Mouse (Mus musculus): Measurements from ENCODE around the gene Plod1. TPM values are rescaled to one million over a fixed set of nuclear protein-coding genes. Genes with fewer than 3 reads are reported as not detected.

Gene Plod1
- polyA plus RNA-seq (2012; rRNA removed): 7.2 and 8.8 TPM in 2 replicates

GRCm38 (mm10) chr4:147936331-147936954 lies at the start of gene Plod1:
TSS of gene Plod1 (minus strand) at chr4:147936767.
- Histone ChIP-seq H3K36me3 (ENCODE audit: control insufficient read depth, insufficient read depth, low read length) (no peaks in the 10 kb centered on the region), H3K4me1 (ENCODE audit: control insufficient read depth, insufficient read depth, low read length) (peaks cover 7% of the 10 kb centered on the region), H3K4me3 (ENCODE audit: control insufficient read depth, low read depth, low read length) (peak within 1 kb of the TSS; percentile 89), H3K27ac (ENCODE audit: control insufficient read depth, insufficient read depth, low read depth, low read length) (peak within 1 kb of the TSS; percentile 81; the same call in 1 of the 2 replicates), H3K27me3 (ENCODE audit: control insufficient read depth, insufficient read depth, low read length) (no peaks in the 10 kb centered on the region)
- TF ChIP-seq POLR2A (IDR thresholded peaks at IDR 0.05; ENCODE audit: control insufficient read depth, low read depth, low read length): peak; percentile 61
- TF ChIP-seq CTCF (IDR thresholded peaks at IDR 0.05; ENCODE audit: control insufficient read depth, insufficient read depth, insufficient replicate concordance, low read depth, low read length): no peak

- no peak within 1 kb of the TSS for H3K4me3 ChIP-seq (ENCODE audit: control insufficient read depth, low read depth, low read length)
- no peaks in the 10 kb centered on the region for H3K36me3 ChIP-seq (ENCODE audit: control insufficient read depth, insufficient read depth, low read length)
- TF ChIP-seq POLR2A (IDR thresholded peaks at IDR 0.05; ENCODE audit: control insufficient read depth, low read depth, low read length) (no peak), CTCF (IDR thresholded peaks at IDR 0.05; ENCODE audit: control insufficient read depth, insufficient read depth, insufficient replicate concordance, low read depth, low read length) (no peak)
- H3K27me3 ChIP-seq (ENCODE audit: control insufficient read depth, insufficient read depth, low read length): no peaks in the 10 kb centered on the region
- H3K27ac ChIP-seq (ENCODE audit: control insufficient read depth, insufficient read depth, low read depth, low read length): no peak within 1 kb of the TSS
- peaks cover 4% of the 10 kb centered on the region for H3K4me1 ChIP-seq (ENCODE audit: control insufficient read depth, insufficient read depth, low read length)
Measured at GRCm38 (mm10) chr4:147985205-147986132, 48.9 kb upstream of the Plod1 start, which contains the start of gene Nppb. TSS of gene Nppb (plus strand) at chr4:147985788.

DNA sequence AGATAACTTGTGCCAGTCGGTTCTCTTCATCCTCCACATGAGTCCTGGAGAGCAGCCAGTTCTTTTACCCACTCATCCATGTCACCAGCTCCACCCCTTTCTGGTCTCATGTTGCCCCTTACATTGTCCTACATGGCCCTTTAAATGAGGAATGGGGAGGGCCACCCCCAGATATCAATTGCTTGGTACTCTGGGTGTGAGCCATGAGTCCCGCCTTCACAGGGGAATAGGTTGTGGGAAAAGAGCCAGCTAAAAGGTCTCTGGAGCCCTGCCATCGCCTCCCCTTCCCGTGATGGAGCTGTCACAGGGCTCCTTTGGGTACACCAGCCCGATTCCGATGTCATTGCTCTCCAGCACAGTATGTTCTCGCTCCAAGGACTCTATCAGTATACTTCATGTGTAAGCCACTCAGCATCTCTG lies 42.9 kb upstream of the Plod1 start:
- Histone ChIP-seq H3K36me3 (ENCODE audit: control insufficient read depth, insufficient read depth, low read length) (no peaks in the 10 kb centered on the region), H3K27me3 (ENCODE audit: control insufficient read depth, insufficient read depth, low read length) (no peaks in the 10 kb centered on the region), H3K27ac (ENCODE audit: control insufficient read depth, insufficient read depth, low read depth, low read length) (no peak overlapping the region), H3K4me1 (ENCODE audit: control insufficient read depth, insufficient read depth, low read length) (no peaks in the 10 kb centered on the region), H3K4me3 (ENCODE audit: control insufficient read depth, low read depth, low read length) (no peak overlapping the region)
- TF ChIP-seq CTCF (IDR thresholded peaks at IDR 0.05; ENCODE audit: control insufficient read depth, insufficient read depth, insufficient replicate concordance, low read depth, low read length): no peak
- TF ChIP-seq POLR2A (IDR thresholded peaks at IDR 0.05; ENCODE audit: control insufficient read depth, low read depth, low read length): no peak

DNA sequence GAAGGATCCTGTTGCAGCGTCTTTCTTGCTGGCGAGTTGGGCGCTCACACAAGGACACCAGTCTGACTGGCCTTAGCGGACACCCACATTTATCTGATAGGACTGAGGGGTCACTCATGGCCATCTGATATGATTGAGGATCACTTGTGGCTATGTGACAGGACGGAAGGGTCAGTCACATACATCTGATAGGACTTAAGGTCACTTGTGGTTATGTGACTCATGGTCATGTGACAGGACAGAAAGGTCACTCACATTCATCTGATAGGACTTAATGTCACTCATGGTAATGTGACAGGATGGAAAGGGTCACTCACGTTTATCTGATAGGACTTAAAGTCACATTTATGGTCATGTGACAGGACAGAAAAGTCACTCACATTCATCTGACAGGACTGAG lies 41.8 kb upstream of the Plod1 start:
- Histone ChIP-seq H3K4me1 (ENCODE audit: control insufficient read depth, insufficient read depth, low read length) (no peaks in the 10 kb centered on the region), H3K4me3 (ENCODE audit: control insufficient read depth, low read depth, low read length) (no peak overlapping the region), H3K27me3 (ENCODE audit: control insufficient read depth, insufficient read depth, low read length) (no peaks in the 10 kb centered on the region), H3K36me3 (ENCODE audit: control insufficient read depth, insufficient read depth, low read length) (no peaks in the 10 kb centered on the region), H3K27ac (ENCODE audit: control insufficient read depth, insufficient read depth, low read depth, low read length) (no peak overlapping the region)
- no peak for TF ChIP-seq CTCF (IDR thresholded peaks at IDR 0.05; ENCODE audit: control insufficient read depth, insufficient read depth, insufficient replicate concordance, low read depth, low read length)
- TF ChIP-seq POLR2A (IDR thresholded peaks at IDR 0.05; ENCODE audit: control insufficient read depth, low read depth, low read length): no peak

DNA sequence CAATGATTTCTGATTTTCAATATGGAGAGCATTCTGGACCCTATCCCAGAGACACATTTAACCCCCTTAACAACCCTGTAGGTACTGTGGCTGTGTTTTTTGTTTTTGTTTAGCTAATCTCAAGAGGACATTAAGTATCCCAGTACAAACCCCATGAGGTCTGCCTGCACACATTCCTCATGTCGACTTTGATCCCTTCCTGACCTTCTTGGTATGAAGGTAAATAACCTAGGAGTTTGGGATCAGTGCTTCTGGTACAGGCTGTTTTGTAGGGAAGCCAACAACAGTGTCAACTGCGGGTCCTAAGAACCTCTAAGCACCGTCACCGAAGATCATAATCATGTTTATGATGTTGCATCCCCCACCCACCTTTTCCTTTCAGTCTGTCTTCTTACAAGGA lies 41.2 kb upstream of the Plod1 start:
- Histone ChIP-seq H3K36me3 (ENCODE audit: control insufficient read depth, insufficient read depth, low read length) (no peaks in the 10 kb centered on the region), H3K27me3 (ENCODE audit: control insufficient read depth, insufficient read depth, low read length) (no peaks in the 10 kb centered on the region), H3K4me1 (ENCODE audit: control insufficient read depth, insufficient read depth, low read length) (no peaks in the 10 kb centered on the region), H3K4me3 (ENCODE audit: control insufficient read depth, low read depth, low read length) (no peak overlapping the region), H3K27ac (ENCODE audit: control insufficient read depth, insufficient read depth, low read depth, low read length) (no peak overlapping the region)
- TF ChIP-seq CTCF (IDR thresholded peaks at IDR 0.05; ENCODE audit: control insufficient read depth, insufficient read depth, insufficient replicate concordance, low read depth, low read length) (no peak), POLR2A (IDR thresholded peaks at IDR 0.05; ENCODE audit: control insufficient read depth, low read depth, low read length) (no peak)

- H3K36me3 ChIP-seq (ENCODE audit: control insufficient read depth, insufficient read depth, low read length): no peaks in the 10 kb centered on the region
- no peaks in the 10 kb centered on the region for H3K4me1 ChIP-seq (ENCODE audit: control insufficient read depth, insufficient read depth, low read length)
- H3K27ac ChIP-seq (ENCODE audit: control insufficient read depth, insufficient read depth, low read depth, low read length): no peak overlapping the region
- no peaks in the 10 kb centered on the region for H3K27me3 ChIP-seq (ENCODE audit: control insufficient read depth, insufficient read depth, low read length)
- H3K4me3 ChIP-seq (ENCODE audit: control insufficient read depth, low read depth, low read length): no peak overlapping the region
- TF ChIP-seq CTCF (IDR thresholded peaks at IDR 0.05; ENCODE audit: control insufficient read depth, insufficient read depth, insufficient replicate concordance, low read depth, low read length) (no peak), POLR2A (IDR thresholded peaks at IDR 0.05; ENCODE audit: control insufficient read depth, low read depth, low read length) (no peak)
Measured at GRCm38 (mm10) chr4:147976237-147976636, 39.7 kb upstream of the Plod1 start.

DNA sequence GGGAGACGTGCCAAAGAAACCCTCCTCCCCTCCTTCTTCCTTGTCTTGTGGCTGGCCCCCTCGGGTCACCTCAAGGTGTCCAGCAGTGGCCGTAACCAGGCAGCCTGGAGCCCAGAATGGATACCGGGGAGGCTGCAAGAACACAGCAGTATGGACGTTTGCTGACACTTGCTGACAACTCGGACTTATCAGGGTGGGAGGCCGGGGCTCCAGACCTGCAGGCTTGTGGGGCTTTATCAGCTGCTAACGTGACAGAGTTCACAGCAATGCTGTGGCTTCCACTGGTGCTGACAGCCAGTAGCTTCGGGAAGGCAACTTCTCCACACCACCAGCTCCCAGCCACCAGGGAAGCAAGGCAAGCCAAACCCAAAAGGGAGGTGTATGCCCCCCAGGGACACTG lies 32.8 kb upstream of the Plod1 start:
- no peaks in the 10 kb centered on the region for H3K36me3 ChIP-seq (ENCODE audit: control insufficient read depth, insufficient read depth, low read length)

More for the DNA sequence above, 32.8 kb upstream of the Plod1 start:
- no peak for TF ChIP-seq CTCF (IDR thresholded peaks at IDR 0.05; ENCODE audit: control insufficient read depth, insufficient read depth, insufficient replicate concordance, low read depth, low read length)
- TF ChIP-seq POLR2A (IDR thresholded peaks at IDR 0.05; ENCODE audit: control insufficient read depth, low read depth, low read length): no peak
- H3K4me3 ChIP-seq (ENCODE audit: control insufficient read depth, low read depth, low read length): no peak overlapping the region
- no peaks in the 10 kb centered on the region for H3K4me1 ChIP-seq (ENCODE audit: control insufficient read depth, insufficient read depth, low read length)
- no peak overlapping the region for H3K27ac ChIP-seq (ENCODE audit: control insufficient read depth, insufficient read depth, low read depth, low read length)
- no peaks in the 10 kb centered on the region for H3K27me3 ChIP-seq (ENCODE audit: control insufficient read depth, insufficient read depth, low read length)

Measured in testis, adult 2 months (tissue).